Mouse (Mus musculus) embryo, embryonic 9.5 days (tissue): ENCODE data around the gene Prnp.

Source experiments
- DNase-seq: peaks from one replicate; pipeline ENCODE4 v3.0.0-alpha.2; 2017; ENCODE audit errors: extremely low spot score

The Prnp gene

DNA sequence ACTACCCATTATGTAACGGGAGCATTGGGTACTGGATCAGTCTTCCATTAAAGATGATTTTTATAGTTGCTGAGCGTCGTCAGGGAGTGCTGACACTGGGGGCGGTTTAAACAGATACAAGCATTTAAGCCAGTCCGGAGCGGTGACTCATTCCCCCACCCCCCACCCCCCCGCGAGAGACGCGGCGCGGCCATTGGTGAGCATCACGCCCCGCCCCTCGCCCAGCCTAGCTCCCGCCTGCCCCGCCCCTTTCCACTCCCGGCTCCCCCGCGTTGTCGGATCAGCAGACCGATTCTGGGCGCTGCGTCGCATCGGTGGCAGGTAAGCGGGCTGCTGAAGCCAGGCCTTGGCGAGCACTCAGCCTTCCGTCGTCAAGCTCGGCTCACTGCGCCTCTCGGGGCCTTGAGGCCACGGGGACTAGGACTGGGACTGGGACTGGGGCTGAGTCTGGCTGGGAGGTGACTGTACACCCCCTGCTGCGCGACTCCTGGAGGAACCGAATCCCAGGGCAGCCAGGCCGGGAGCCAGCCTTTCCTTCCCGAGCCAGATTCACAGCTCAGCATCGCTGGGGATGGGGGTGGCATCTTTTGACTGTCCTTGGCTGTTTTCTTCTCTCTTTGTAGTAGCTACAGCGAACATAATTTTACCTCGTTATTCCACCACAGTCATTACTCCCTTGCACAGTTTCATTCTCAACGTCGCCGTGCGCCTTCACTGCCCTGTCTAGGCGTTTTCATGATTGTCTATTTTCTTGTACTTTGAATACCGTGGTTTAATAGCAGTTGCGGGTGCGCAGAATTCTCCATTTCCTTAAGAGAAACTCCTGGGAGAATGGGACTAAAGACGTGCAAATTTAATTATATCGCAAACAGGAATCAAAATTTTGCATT, at the start of gene Prnp, which contains the start of gene Prn:
Gene Prnp, plus strand, starts transcription at position 246 of the 890 bp plus-strand sequence.
Gene Prn, plus strand, starts transcription at position 275 of the 890 bp plus-strand sequence.
- DNase-seq = peak; percentile 92

DNA sequence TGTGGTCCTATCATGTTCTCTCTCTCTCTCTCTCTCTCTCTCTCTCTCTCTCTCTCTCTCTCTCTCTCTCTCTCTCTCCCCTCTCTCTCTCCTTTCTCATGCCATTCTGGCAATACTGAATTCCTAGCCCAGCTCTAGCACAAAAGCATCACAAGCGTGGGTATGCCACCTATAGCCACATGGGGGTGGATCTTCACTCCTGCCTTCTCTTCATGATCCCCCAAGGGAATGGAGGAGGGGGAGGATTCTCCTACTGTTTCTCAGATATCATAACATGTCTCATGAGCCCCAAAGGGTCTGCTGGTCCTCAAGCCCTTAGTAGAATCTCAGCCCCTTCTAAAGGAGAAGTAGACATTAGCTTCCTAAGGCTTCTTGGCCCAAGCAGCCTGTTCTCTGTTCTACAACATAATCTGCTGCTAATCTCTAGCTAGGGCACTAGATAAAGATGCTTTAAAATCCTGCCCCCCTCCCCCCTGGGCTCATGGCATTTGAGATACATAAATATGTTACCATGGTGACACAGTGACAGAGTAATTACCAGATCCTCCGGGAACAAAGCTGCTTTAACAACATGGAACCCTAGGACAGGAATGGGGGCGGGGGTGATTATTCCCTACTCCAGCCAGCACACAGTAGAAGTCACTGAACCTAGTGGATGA, 47.0 kb upstream of the Prnp start:
- no peak for DNase-seq

DNA sequence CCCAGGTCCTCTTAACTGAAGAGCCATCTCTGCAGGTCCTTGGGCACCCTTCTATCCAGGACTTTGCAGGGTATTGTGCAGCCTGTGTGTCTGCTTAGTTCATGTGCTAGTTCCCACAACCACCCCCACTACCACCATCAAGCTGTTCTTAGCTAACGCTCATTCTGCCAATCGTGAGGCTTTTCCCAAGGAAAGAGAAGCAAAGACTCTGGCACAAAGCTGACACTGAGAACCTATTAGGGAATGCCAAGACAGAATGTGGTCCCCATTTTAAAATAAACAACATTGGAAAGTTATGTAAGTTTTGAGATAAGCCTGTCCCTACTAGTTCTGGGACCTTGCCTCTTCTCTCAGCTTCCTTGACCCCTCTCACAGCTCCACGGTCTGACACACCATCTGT, 46.3 kb upstream of the Prnp start:
- DNase-seq = no peak

DNA sequence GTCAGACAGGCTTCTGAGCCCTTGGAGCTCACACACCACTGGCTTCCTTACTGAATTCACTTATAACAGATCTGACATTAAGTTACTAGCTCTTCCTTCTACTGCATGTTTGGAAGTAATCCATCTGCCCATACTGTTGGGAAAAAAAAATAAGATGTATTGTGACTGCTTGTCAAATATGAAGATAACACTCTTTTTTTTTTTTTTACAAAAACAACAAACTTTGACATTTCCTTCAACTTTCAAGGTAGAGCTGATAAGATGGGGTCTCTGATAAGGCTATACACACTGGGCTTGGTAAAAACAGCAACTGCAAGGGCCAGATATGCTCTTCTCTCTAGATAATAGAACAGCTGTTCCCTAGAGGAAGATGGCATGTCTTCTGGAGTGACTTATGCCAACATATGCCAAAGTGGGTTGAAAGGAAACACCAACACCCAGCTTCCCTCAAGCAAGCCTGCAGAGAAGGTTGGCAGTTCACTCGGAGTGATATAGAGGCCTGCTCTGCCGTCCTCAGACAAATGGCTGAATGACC, 45.4 kb upstream of the Prnp start:
- no peak for DNase-seq

DNA sequence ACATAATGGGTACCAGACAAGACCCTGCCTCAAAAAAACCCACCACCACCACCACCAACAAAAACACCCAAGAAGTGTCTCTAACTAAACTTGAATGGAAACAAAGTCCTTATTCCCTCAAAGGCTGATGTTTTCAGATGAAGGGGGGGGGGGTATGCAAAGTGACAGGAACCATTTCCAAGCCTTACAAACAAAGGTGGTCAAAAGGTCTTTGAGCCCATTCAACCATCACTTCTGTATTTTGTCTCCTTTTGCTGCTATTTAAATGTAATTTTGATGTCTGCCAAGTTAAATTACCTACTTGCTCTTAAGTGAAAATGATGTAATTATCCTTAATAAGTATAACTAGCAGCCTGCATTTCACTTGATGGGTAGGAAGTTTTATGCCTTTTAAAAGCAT, 43.1 kb upstream of the Prnp start:
- DNase-seq = no peak

DNA sequence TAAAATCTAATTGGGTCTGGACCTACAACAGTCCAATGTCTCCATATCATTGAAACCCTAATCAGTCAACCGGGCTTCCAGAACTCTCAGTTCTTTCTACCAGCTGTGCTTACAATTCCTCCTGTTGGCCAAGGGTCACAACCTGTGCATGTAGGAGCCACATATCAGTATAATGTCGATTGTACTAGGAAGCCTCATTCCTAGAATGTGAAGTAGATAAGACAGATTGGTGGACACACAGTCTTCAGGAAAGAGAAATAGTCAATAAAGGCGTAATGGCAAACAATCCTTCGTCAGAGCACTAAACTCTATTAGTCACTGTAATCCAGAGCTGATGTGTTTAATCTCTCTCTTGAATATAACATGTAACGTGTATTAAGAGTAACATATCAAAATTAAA, 40.7 kb upstream of the Prnp start:
- no peak for DNase-seq

DNA sequence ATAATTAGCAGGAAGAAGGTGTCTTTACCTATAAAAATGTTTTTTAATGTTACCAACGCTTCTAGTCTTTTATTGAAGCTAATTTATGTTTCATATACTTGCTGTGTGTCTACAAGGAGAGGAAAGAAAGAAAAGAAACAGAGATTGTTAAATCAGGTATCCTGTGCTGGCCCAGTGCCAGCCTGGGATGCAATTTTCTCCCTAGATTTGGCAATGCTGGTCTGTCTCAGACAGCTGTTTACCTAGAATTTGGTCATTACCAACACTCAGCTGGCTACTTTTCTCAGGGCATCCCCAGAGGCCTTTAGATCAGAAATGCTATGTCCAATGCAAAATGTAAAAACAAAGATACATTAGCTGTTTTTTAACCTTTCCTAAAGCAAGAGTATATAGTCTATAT, 36.4 kb upstream of the Prnp start:
- DNase-seq = no peak

DNA sequence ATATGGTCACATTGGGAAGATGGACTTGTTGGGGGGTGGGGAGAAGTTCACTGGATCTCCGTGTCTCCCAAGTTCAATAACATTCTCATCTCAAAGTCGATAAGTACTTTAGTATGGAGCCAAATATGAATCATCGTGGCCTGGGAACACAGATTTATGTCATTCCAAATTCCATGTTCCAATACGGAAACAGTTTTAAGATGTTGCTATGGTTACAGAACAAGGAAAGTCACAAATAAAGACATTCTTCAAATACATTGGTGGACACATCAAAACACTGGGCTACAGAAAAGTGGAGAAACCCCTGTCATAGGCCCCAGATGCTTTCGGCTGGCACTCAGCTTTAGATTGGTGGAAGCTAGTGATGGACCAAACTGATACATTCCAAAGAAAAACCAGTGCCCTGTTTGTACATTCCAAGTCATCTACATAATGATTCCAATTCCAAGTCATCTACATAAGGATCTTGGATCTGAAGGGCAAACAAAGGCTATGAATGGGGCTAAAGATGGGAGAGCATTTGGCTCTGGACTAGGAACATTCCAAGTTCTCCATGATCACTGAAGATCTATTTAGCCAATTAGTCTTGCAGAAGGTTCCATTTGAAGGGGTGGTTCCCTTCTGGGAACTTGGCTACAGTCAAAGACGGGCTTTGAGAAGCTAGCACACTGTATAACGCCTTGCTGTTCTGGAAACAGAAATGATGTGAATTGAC, 33.0 kb upstream of the Prnp start:
- DNase-seq = no peak

DNA sequence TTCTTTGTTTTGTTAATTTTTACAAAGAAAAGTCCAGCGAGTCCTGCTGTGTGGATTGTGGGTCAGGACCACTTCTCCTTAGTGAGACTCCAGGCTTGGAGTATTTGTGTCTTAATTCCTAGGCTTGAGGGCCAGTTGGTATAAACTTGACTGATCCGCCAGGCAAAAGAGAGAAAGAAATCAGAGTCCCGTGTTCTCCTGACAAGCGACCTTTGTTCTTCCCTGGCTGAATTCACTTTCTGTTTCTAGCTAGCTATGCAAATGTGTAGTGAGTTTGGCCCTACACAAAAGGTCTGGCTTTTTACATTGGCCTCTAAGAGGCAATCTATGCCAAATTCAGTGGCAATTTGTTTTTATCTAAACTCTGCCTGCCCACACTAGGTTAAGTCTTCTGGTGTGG, 28.0 kb upstream of the Prnp start:
- no peak for DNase-seq

DNA sequence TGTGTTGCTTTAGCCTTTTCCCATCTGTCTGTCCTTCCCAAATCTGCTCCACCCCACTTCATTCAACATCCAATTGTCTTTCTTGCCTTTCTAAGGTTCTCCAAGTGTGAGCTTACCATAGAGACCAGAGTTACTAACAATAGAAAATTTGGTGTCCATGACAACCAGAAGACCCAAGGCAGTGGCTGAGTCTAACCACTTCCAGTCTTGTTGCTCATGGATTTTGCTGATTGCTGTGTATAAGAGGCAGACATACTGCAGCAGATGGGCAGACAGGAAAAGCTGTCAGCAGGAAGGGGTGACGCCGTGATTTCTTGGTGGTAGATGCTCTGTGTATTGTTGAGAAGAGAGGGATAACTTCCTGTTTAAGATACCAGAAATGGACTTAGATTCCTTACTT, 26.6 kb upstream of the Prnp start:
- DNase-seq = no peak

DNA sequence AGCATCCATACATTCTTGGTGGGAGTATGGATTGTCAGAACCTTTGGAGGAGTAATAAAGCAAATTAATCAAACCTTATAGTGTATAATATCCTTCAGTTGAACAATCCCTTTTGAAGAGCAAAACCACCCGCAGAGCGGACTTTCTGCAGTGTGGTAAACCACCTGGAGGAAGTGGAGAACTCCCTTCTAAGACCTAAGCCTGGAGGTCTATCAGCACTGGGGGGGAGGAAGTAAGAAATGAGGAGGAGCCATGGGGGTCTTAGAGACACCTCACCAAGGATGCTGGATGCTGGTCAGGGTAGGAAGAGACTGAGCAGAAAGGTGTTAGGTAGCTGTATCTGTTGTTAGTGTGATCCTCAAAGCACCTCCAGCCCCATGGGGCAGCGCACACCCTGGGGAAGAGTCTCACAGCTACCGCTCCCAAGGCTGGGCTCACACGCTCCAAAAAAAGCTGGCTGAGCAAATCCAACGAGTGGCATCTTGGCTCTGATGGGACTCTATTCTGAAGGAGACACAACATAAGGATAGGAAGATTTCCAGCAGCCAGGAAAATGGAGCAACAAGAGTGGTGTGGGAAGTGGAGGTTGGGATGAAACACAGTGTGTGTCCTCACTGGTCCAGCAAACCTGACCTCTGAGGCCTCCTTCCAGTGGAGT, 23.1 kb upstream of the Prnp start:
- DNase-seq = no peak

DNA sequence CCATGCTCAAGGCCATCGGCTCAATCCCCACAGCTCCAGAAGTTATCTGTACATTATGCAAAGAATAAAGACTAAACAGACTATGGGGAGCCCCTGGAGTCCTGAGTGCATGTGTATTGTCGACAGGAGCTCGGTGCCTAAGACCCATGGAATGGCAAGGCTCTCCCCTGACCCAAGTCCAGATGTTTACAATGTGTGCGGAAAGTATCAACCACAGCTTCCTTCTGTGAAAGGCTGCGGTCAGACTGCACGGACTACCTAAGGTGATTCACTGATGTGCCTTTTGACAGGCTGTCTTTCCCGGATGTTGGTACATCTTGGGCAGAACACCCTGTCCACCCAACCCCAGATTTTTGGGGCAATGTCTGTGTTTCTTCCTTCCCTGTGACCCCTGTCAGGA, 21.5 kb upstream of the Prnp start:
- DNase-seq = no peak

DNA sequence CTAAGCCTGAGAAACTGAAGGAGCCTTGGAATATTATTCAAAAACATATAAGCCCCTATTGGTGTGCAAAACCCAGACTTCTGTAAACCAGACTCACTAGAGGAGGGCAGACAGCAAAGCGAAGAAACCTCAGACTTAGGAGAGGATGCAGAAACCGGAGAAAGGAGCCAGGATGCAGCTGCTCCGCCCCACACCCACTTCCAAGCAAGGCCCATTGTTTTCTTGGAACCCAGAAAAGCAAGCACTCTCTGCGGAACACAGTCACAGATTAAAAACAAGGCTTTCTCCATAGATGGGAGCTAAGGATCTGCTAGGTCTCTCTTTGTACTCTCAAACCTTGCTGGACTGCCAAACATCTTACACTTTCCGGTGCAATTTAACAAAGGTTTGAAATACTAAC, 17.2 kb upstream of the Prnp start:
- DNase-seq = no peak

DNA sequence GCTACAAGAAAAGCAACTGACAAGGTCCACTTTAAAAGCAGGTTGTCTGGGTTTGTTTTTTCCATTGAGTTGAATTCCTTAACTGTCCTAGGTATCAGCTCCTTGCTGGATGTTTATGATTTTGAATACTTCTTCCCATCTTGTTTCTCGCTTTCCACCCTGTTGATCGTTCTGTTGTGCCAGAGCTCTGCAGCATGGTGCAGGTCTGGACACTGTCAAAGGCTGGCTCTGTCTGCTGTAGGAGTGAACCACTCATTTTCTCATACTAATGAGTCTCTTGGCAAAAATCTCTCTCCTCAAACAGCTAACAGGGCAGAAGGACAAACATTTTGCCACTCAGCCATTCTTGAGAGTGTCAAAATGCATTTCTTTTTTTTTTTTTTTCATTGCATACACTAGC, 14.6 kb upstream of the Prnp start:
- no peak for DNase-seq

DNA sequence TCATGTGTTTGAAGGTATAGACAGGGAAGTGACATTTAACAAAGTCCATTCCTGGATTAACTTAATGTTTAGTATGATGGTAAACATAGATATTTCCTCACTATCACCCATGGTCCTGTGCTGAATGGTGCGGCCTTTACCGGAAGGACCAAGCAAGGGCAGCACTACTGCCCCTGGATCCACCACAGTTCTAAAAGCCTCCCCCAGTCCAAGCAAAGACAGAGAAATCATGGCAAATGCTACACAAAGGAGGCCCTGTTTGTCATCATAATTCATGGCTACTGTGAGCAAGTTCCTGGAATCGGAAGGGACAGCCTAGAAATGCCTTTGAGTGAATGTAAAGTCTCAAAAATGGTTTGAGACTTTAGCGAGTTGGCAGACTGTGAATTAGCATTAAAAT, 13.7 kb upstream of the Prnp start:
- no peak for DNase-seq

DNA sequence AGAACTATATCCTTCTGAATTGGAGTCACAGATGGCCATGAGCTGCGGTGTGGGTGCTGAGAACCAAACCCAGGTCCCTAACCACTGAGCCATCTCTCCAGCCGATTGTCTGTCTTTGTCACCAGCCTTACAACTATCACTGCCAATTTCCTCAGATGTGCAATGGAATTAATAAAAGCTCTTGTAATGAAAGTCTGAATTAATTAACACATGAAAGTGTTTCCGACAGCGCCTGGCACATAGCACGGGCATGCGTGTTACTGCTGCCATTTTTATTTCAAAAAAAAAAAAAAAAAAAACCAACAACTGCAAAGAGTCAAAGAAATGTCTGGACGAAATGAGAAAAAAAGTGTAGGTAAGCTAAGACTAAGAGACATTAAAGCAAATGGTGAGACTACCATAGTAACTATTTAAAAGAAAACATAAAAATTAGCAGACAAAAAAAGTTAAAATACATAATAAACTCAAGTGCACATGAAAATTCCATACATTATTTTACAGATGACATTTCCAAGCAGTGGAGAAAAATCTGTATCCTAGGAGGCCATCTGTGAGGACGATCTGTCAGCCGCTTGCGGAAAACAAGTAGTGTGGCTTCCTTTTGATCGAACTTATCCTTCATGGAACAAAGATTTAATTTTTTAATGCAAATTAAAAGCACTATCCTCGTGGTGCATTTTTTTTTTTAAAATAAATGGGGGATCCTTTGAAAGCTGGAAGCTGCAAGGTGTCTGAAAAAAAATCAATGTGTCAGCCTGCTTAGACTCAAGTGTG, 12.2 kb upstream of the Prnp start:
- no peak for DNase-seq

DNA sequence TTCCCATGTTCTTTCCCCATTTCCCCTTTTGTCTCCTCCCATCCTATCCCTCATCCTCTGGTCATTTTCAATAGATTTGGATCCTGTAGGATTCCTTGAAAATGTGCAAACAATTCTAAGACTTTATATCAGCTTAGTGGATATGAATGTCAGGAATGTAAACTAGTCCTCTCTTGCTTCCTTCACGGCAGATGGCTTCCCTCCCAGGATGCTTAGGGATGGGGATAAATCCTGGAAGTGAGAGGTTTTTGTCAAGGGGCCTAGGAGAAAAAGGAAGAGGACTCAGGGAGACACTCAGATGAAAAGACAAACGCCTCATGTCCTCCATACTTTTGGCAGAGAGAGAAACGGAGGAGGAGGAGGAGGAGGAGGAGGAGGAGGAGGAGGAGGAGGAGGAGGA, 7.3 kb upstream of the Prnp start:
- no peak for DNase-seq

DNA sequence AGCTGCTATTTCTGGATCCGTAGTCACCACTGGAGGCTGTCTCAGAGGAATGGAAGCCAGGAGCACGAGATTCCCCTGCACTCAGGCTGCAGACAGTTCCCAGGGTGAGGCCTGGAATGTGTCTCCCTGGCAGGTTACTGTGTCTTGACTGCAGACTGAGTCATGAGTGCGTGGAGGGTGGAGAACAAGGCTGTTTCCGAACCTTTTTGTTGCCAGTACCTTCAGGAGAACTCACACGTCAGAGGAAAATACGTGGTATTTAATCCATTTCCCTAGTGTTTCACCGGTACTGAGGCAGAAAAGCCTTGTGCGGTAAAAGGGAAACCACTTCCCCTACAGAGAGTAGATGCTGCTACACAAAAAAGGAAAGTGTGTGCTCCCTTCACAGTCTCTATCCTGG, 6.9 kb upstream of the Prnp start:
- no peak for DNase-seq

DNA sequence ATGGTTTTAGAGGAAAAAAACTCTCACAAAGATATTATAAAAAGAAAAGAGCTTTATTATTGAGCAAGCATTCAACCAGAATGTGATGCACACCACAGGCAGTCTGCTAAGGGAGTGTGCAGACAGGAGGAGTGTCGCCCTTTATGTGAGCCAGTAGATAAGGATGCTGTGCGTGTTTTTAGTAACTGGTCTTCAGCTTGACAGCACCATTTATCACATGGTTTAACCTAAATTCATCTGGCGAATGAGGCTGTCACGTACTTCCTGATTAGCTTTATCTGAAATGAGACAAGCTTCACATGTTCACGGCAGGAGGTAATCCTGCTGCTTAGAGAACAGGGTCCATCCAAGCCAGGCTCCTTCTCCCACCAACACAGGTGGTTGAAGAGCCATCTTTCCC, 4.7 kb upstream of the Prnp start:
- no peak for DNase-seq

DNA sequence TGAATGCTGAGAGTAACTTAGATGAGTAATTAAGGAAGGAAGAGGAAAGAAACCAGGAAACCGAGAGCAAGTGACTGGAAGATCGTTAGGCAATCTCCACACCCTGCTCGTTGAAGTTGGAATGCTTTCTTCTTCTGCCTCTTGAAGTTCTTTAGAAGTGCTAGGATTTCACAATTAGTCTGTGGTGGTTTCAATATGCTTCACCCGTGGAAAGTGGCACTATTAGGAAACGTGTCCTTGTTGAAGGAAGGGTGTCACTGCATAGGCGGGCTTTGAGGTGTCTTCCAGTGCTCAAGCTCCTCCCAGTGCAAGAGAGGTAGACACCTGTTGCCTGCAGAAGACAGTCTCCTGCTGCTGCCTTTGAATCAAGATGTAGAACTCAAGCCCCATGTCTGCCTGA, 4.0 kb upstream of the Prnp start:
- DNase-seq = no peak

DNA sequence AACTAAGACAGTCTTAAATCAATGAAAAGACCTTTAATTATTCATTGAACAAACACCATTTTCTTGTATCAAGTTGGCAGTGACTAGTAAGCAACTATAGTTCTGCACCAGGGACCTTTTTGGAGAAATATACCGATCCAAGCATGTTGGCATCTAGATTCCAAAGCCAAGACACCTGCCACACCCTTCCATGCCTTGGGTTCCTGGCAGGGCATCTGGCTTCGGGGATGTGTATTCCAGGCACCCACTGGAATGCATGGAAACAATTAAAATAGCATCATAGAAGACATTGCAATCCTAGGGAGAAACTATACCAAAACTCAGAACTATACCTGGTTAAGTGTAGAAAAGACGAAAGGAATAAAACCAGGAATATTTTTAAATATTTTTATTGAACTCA, 3.5 kb upstream of the Prnp start:
- no peak for DNase-seq
